Comparison of ENCODE assay signal across 30 mouse cellular contexts in genomic region chr5:110300591-110300990, GRCm38 (mm10). TPM values are rescaled to one million over a fixed set of nuclear protein-coding genes. Genes with fewer than 3 reads are reported as not detected.
"Had no signal": no experiment of that assay in that cellular context is flagged by ENCODE, and none has a peak within 500 bp of the region (broad histone marks: within the 10 kb centered on the region; RNA-seq: fewer than 3 reads in every experiment).

No protein-coding gene starts in this region.

- H3K27me3 ChIP-seq: heart, embryonic 12.5 days; hindbrain, embryonic 12.5 days; intestine, embryonic 15.5 days; limb, embryonic 12.5 days; liver, embryonic 13.5 days; liver, embryonic 15.5 days had no signal

- ATAC-seq: hindbrain, embryonic 16.5 days; intestine, embryonic 15.5 days; intestine, postnatal 0 days; liver, postnatal 0 days had no signal

- DNase-seq: gastrocnemius, adult 2 months; gastrocnemius, postnatal 10 days; gastrocnemius, postnatal 25 days; heart, adult 18-20 months; heart, postnatal 10 days; heart, postnatal 4 days; kidney, adult 18-20 months; kidney, postnatal 10 days; kidney, postnatal 25 days; kidney, postnatal 4 days; liver; liver, embryonic 13.5 days; liver, postnatal 0 days had no signal

RNA-seq across cellular contexts. Expression of gene P2rx2, which starts 42.4 kb away (rescaled TPM):
- polyA plus RNA-seq: heart, embryonic 12.5 days; heart, embryonic 14.5 days; liver, embryonic 13.5 days; liver, embryonic 15.5 days had no signal

RNA-seq across cellular contexts. Expression of gene Lrcol1, which starts 43.9 kb away (rescaled TPM):
- polyA plus RNA-seq: heart, embryonic 10.5 days; heart, embryonic 12.5 days; heart, embryonic 14.5 days; heart, embryonic 16.5 days; hindbrain, embryonic 10.5 days; hindbrain, embryonic 12.5 days; hindbrain, embryonic 14.5 days; hindbrain, embryonic 16.5 days; intestine, embryonic 15.5 days; intestine, postnatal 0 days; kidney, embryonic 14.5 days; kidney, embryonic 16.5 days; limb, embryonic 10.5 days; limb, embryonic 12.5 days; limb, embryonic 14.5 days; liver, embryonic 11.5 days; liver, embryonic 13.5 days; liver, embryonic 15.5 days; liver, postnatal 0 days had no signal
